Mouse (Mus musculus): ENCODE data around the gene Clic5.

- TF ChIP-seq CTCF (IDR thresholded peaks at IDR 0.05; ENCODE audit: control insufficient read depth, insufficient read depth, insufficient read length) = no peak
- TF ChIP-seq CEBPB (IDR thresholded peaks at IDR 0.05; ENCODE audit: low read depth) = no peak
- TF ChIP-seq FOSL1 (IDR thresholded peaks at IDR 0.05; ENCODE audit: insufficient read depth, low read length, poor library complexity, severe bottlenecking) = no peak
- no peak for TF ChIP-seq MAX (IDR thresholded peaks at IDR 0.05)
- no peak for TF ChIP-seq USF1 (IDR thresholded peaks at IDR 0.05; ENCODE audit: low read depth)
- TF ChIP-seq MYOD1 (IDR thresholded peaks at IDR 0.05; ENCODE audit: control insufficient read depth, insufficient read length, low read depth) = no peak
- no peak for TF ChIP-seq MYOG (IDR thresholded peaks at IDR 0.05; ENCODE audit: control insufficient read depth, extremely low read depth, insufficient read length)
These were observed 17.2 kb downstream of the Clic5 start for GRCm38 (mm10) chr17:44205562-44205961.

All from C2C12 (cell line).